Mouse (Mus musculus): ENCODE data around the gene Sbf2.
"Not testable (repeated sequence)": the region's sequence is repeated elsewhere in the genome, so short reads cannot be mapped to it uniquely, and the experiment has no call there.

The Sbf2 gene

GRCm38 (mm10) chr7:110629892-110630666, 15.4 kb upstream of the Sbf2 start:
- DNase-seq: peak; percentile 89

- DNase-seq: no peak
Measured at GRCm38 (mm10) chr7:110628611-110629354, 14.1 kb upstream of the Sbf2 start.

DNA sequence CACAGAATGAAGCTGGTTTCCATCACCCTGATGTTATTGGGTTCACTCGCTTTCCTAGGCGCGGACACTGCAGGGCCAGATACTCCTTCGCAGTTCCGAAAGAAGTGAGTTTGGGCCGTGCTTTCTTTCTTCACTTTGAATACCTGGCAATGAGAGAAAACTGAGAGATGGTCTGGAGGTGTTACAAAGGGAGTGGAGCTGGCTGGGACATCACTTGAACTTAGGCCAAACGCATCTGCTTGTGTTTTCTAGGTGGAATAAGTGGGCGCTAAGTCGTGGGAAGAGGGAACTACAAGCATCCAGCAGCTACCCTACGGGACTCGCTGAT, 13.5 kb upstream of the Sbf2 start:
- no peak for DNase-seq

- peak; percentile 90 for DNase-seq
Measured at GRCm38 (mm10) chr7:110627486-110628272, 13.0 kb upstream of the Sbf2 start, which contains the start of gene Adm. Gene Adm (plus strand): TSS chr7:110627661.

- no peak for DNase-seq
Measured at GRCm38 (mm10) chr7:110627099-110627482, 12.4 kb upstream of the Sbf2 start.

DNA sequence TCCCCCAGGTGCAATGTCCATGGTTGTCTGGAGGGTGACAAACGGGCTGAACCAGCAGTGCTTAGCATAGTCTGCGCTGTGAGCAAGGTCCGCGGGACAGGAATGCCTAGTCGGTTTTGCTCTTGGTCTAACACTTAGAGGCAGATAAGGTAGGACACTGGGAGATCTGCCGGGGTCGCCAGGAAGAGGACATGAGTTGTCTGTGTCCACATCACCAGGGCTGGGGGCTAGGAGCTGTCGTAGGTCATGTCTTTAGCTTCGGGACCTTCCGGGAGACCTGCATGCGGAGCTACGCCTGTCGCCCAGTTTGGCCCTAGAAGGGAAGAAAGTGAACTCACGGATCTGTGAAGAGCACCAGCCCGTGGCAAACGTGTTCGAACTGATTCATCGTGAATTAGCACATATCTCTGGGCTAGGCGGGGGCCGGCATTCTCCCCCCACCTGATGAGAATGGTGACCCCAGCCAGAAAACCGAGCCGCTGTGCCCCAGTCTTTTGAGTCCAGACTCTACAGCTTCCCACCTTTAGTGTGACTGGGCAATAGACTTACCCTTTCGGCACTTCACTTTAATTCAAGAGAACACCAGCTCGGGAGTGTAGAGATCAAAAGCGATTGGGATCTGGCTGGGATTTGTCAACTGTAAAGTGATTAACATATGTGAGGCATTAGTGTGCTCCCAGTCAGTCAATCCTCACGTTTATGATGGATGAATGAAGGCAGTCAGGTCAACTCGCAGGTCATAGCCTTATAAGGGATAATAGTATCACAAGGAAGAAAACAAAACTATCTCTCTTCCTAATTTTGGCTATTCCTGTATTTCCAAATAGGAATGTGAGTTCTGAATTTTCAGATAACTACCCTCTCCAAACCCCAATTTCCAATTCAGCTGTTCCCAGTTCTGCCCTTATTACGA, 11.7 kb upstream of the Sbf2 start:
- no peak for DNase-seq

GRCm38 (mm10) chr7:110625489-110625888, 10.8 kb upstream of the Sbf2 start:
- DNase-seq: no peak

DNA sequence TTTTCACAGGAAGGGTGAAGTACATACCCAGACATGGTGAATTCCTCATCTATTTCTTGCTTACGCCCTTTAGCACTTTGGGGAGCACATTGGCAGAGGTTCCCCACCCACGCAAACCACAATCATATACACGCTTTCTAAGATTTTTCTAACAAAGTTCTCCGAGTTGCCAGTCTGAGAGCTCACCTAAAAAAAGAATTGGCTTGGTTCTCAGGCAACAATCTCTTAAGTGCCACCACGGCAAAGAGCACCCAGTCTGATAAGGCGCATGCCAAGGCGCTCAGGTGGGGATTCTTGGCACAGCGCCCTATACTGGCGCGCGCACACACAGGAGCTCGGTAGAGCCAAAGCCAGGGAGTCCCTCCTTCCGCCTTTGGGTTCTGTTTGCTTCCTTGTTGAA, 10.2 kb upstream of the Sbf2 start:
- peak; percentile 70 for DNase-seq

GRCm38 (mm10) chr7:110624067-110624466, 9.3 kb upstream of the Sbf2 start:
- DNase-seq: no peak

DNA sequence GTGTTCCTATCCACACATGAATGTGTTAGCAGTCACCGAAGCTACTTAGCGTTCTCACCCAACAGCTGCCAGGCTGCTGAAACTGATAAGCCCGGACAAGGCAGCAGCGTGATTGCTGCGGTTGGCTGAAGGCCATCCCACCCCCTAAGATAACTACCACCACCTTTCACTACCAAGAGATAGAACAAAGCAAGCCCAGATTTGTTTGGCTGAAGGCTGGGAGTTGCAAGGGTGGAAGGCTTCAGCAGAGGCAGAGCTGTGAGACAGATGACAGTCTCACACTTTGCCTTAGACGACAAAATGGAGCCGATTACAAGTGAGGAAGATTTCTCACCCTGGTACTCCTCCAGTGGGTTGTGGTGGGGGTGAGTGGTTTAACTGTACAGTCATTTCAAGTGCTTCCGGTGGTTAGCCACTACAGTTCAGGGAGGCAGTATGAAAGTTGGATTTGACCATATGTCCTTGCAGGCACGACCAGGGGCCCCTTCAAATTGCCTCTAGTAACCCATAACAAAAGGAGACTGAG, 4.4 kb upstream of the Sbf2 start:
- DNase-seq: no peak

GRCm38 (mm10) chr7:110615792-110616191, 1.1 kb upstream of the Sbf2 start:
- DNase-seq: no peak

- peak; percentile 75 for DNase-seq
Measured at GRCm38 (mm10) chr7:110615151-110615631, 469 bp upstream of the Sbf2 start.

DNA sequence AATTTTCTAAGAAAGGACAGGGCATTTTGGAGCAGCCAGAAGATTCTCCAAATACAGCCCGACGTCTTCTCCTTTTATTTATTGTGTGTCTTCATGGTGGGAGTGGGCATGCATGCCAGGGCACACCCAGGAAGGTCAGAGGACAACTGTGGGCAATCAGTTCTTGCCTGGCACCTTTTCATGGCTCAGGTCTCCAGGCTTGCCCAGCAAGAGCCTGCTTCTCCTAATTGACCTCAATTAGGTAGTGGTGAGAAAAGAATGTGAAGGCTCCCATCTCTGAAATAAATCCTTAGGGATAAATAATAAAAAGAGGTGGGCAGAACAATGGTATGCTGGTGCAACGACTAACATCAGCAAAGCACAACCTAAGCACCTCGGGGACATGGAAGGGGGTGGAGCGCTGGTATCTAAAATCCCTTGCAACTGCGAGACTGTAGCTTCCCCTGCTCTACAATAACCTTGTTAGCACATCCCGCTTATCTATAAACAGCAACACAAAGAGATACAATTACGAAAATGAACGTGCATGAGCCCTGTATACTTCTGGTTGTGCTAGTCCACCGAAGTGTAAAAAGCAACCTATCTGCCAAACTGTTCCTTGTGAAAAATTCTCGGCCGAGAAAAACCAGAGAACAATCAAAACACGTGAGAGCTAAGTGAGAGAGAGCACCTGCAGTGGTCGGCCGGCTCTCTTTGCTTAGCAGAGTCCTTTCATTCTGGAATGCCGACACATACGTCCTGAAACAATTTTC, 1.2 kb downstream of the Sbf2 start:
- no peak for DNase-seq

- no peak for DNase-seq
Measured at GRCm38 (mm10) chr7:110606906-110607305, 7.8 kb downstream of the Sbf2 start.

- no peak for DNase-seq
Measured at GRCm38 (mm10) chr7:110605476-110605875, 9.2 kb downstream of the Sbf2 start.

GRCm38 (mm10) chr7:110597141-110597540, 17.6 kb downstream of the Sbf2 start:
- DNase-seq: no peak

DNA sequence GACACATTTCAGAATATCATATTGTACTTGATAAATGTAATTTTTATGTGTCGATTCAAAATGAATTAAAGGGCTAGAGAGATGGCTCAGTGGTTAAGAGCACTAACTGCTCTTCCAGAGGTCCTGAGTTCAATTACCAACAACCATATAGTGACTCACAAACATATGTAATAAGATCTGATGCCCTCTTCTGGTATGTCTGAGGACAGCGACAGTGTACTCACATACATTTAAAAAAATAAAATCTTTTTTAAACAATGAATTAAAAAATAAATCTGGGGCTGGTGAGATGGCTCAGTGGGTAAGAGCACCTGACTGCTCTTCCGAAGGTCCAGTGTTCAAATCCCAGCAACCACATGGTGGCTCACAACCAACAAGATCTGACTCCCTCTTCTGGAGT, 20.7 kb downstream of the Sbf2 start:
- DNase-seq: not testable (repeated sequence)

GRCm38 (mm10) chr7:110587721-110588120, 27.0 kb downstream of the Sbf2 start:
- DNase-seq: no peak

DNA sequence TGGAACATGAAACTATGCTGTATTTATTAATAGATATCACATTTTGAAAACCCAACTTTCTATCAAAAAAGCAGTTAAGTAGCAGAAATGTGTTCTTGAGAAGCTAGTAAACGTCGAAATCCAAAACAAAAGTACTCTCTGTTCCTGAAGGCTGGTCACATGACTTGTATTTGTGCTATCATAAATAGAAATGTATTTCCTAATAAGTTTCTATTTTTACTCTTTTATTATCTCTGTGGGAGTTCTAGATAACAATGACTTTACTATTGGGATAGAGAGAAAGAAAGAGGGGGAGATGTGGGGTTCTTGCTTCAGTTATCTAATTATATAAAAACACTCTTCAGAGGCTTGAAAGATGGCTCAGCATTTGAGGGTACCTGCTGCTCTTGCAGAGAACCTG, 29.5 kb downstream of the Sbf2 start:
- DNase-seq: no peak

DNA sequence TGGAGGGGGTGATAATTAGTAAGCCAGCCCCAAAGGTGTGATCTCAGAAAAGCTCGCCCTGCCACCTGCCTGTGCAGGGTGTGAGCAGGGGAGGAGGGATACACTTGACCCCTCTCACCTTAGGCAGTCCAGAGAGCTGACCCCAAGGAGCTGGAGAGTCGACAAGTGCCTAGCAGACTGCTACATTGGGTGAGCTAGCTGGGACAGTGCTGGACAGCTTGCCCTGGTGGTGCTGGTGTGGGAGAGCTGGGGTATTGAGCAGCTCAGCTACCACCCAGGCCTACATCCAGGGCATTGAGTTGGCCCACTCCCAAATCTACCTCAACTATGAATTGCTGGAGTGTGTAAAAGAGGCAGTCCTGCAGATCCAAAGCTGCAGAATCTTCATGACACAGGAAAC, 30.6 kb downstream of the Sbf2 start:
- DNase-seq: no peak

- DNase-seq: no peak
Measured at GRCm38 (mm10) chr7:110583705-110584104, 31.0 kb downstream of the Sbf2 start.

Data from lung, postnatal 14 days (tissue).